Mouse (Mus musculus) gastrocnemius, postnatal 10 days (tissue): ENCODE results near the gene Thop1. TPM values are rescaled to one million over a fixed set of nuclear protein-coding genes. Genes with fewer than 3 reads are reported as not detected.

ENCODE experiments used
- DNase-seq: peaks from one replicate; pipeline ENCODE4 v3.0.0; 2021; ENCODE audit warnings: mixed read lengths
- microRNA-seq, 2 experiments: library from miRNA; unstranded; fragments of <30 nt; microRNA quantifications; one replicate each; pipeline ENCODE4 v1.2.0; 2021
- total RNA-seq, 2 experiments: library from RNA; stranded (reverse); gene quantifications; 2 replicates each; pipeline ENCODE4 v1.2.3; 2021

Gene Thop1
- total RNA-seq, 2 experiments from 2014 or later: 26.4 to 27.1 TPM

DNA sequence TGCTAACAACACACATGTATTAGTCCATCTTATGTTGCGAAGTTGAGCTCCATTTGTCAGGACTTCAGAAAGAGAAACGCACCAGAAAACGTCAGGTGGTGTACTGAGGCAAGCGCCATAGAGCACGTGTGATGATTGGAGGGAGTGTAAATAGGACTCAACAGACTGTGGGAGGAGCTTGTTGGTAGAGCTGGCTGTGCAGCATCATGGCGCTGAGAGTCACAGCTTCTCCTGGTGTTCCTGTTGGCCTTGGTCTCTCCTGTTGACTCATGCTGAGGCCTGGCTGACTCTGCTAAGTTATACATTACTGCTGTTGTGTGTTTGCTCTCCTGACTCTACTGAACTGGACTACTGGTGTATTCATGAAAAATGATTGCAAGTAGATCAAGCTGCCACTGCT is 43.1 kb downstream of the Thop1 start:
- DNase-seq: no peak

DNA sequence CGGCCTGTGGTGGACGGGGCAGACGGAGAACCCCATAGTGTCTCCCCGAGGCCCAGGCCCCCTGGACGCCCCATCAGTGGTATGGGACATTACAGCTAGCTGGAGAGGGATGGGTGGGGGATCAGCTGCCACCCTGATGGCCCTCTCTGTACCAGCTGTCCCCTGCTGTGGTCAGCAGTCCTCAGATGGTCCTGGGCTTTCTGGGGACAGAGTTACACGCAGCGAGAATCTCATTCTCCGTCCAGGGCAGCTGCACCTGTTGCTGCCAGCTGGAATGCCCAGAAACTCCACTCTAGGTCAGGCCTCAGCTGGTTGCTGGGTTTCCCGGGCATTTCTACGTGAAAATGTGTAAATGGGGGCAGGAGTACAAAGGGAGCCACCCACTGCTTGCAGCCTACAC is 49.8 kb downstream of the Thop1 start:
- no peak for DNase-seq

DNA sequence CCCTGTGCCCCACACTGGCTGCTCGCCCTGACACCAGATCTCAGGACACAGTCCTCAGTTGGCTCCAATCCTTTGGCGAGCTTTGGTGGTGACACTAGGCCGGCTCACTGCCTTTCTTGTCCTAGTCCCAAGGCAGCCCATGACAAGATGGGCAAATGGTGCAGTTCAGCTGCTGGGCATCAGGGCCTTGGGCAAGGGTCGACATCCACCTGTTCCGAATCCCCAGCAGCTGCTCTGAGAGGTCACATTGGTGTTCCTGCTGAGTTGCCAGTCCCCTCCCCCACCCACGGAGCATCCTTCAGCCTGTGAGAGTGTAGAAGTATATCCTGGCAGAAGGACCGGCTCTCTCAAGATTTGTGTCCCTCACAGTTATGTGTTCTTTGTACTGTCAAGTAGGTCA is 50.8 kb downstream of the Thop1 start:
- peak; percentile 48 for DNase-seq

DNA sequence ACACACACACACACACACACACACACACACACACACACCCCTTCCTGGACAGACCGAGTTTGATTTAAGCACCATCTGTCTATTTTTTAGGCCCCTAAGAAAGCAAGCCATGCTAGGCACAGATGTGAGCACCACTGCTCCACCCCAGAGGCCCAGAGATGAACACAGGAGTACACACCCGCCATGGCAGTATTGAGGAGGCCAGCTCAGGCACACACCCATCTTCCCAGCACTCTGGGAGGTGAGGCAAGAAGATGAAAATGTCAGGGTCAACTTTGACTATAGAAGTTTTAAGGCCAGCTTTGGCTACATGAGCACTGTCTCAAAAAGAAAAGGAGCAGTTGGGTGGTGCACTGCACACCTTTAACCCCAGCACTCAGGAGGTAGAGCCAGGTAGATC is 53.1 kb downstream of the Thop1 start:
- no peak for DNase-seq

DNA sequence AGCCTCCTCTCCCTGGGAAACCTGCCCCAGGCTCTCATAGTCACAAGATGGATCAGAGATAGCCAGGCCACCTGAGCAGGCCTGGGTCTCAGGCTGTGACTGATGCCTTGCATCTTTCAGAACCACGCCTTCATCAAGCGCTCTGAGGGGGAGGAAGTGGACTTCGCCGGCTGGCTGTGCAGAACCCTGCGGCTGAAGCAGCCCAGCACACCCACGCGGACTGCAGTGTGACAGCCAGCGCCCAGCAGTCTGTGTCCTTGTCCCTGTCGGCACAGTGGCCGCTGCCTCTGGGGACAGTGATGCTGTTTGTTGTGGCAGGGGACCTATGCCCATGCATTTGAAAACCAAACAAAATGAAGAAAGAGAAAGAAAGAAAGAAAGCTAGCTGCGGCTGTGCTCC is 53.7 kb downstream of the Thop1 start:
- no peak for DNase-seq

Small RNA genes lying within 50 kb of the gene (microRNA-seq; reads per million reads assigned to microRNA genes)
- gene Mir5615-1 (0 reads per million in 2 experiments), gene Mir5615-2 (0 reads per million in 2 experiments)

Other genes starting within 250 kb of the Thop1 start
- 100 to 1,000 TPM; 846 to 935 TPM for gene Oaz1, start 243.4 kb upstream of the Thop1 start, total RNA-seq
- gene Lingo3, start 226.0 kb upstream of the Thop1 start, total RNA-seq: 10 to 100 TPM; 31.9 to 32.9 TPM
- 10 to 100 TPM; 36.8 to 42.4 TPM for gene Lsm7, start 214.8 kb upstream of the Thop1 start, total RNA-seq
- 10 to 100 TPM; 30.5 to 33.0 TPM for gene Sppl2b, start 214.8 kb upstream of the Thop1 start, total RNA-seq
- under 1 TPM in 1 of 2 experiments, not detected in 1; 0.07 TPM for gene Tmprss9, start 198.2 kb upstream of the Thop1 start, total RNA-seq
- gene Timm13, start 169.1 kb upstream of the Thop1 start, total RNA-seq: 100 to 1,000 TPM; 113 to 127 TPM
- 10 to 100 TPM; 24.0 to 28.1 TPM for gene Lmnb2, start 151.8 kb upstream of the Thop1 start, total RNA-seq
- gene Gadd45b, start 140.0 kb upstream of the Thop1 start, total RNA-seq: 10 to 100 TPM in 1 of 2 experiments, 1 to 10 TPM in 1; 9.0 to 15.9 TPM
- 1 to 10 TPM; 1.7 to 2.0 TPM for gene Gng7, start 55.1 kb upstream of the Thop1 start, total RNA-seq
- under 1 TPM; 0.27 to 0.87 TPM for gene Diras1, start 44.4 kb upstream of the Thop1 start, total RNA-seq
- gene Slc39a3, start 32.6 kb upstream of the Thop1 start, total RNA-seq: 10 to 100 TPM; 11.5 to 13.3 TPM
- 10 to 100 TPM; 82.2 to 84.4 TPM for gene Sgta, start 9.9 kb upstream of the Thop1 start, total RNA-seq
- gene Creb3l3, start 28.8 kb downstream of the Thop1 start, total RNA-seq: 1 to 10 TPM in 1 of 2 experiments, under 1 TPM in 1; 0.87 to 2.1 TPM
- 100 to 1,000 TPM; 170 to 177 TPM for gene Map2k2, start 35.9 kb downstream of the Thop1 start, total RNA-seq
- gene Zbtb7a, start 65.2 kb downstream of the Thop1 start, total RNA-seq: 10 to 100 TPM; 29.2 to 35.9 TPM
- 10 to 100 TPM; 10.7 to 13.8 TPM for gene Pias4, start 97.9 kb downstream of the Thop1 start, total RNA-seq
- gene Eef2, start 106.6 kb downstream of the Thop1 start, total RNA-seq: 1,000 to 10,000 TPM in 1 of 2 experiments, 100 to 1,000 TPM in 1; 974 to 1,018 TPM
- 10 to 100 TPM; 29.8 to 30.4 TPM for gene Dapk3, start 113.0 kb downstream of the Thop1 start, total RNA-seq
- gene 4930442H23Rik, start 113.8 kb downstream of the Thop1 start, total RNA-seq: not detected
- gene Nmrk2, start 132.0 kb downstream of the Thop1 start, total RNA-seq: 1 to 10 TPM; 1.7 to 1.8 TPM
- gene Atcay, start 160.8 kb downstream of the Thop1 start, total RNA-seq: under 1 TPM; 0.40 to 0.43 TPM
- gene Zfr2, start 163.1 kb downstream of the Thop1 start, total RNA-seq: 1 to 10 TPM; 2.1 to 3.5 TPM
- gene Matk, start 182.9 kb downstream of the Thop1 start, total RNA-seq: 1 to 10 TPM in 1 of 2 experiments, under 1 TPM in 1; 0.70 to 1.3 TPM
- gene Mrpl54, start 196.9 kb downstream of the Thop1 start, total RNA-seq: 100 to 1,000 TPM in 1 of 2 experiments, 10 to 100 TPM in 1; 93.7 to 108 TPM
- 10 to 100 TPM; 61.6 to 63.5 TPM for gene Apba3, start 196.9 kb downstream of the Thop1 start, total RNA-seq
- gene Tjp3, start 221.5 kb downstream of the Thop1 start, total RNA-seq: under 1 TPM; 0.14 to 0.36 TPM
- gene Pip5k1c, start 222.9 kb downstream of the Thop1 start, total RNA-seq: 10 to 100 TPM; 24.0 to 30.8 TPM